Mouse (Mus musculus): ENCODE measurements around the gene Hs3st4.
A peak's percentile ranks its signal among the peaks of the same experiment; 100 is the strongest.

Hs3st4 gene

GRCm38 (mm10) chr7:124341510-124341909, 358.8 kb downstream of the Hs3st4 start:
- no peak for DNase-seq (ENCODE audit: low read depth, low spot score)

GRCm38 (mm10) chr7:124347218-124348017, 364.7 kb downstream of the Hs3st4 start:
- DNase-seq (ENCODE audit: low read depth, low spot score), result no peak

DNA sequence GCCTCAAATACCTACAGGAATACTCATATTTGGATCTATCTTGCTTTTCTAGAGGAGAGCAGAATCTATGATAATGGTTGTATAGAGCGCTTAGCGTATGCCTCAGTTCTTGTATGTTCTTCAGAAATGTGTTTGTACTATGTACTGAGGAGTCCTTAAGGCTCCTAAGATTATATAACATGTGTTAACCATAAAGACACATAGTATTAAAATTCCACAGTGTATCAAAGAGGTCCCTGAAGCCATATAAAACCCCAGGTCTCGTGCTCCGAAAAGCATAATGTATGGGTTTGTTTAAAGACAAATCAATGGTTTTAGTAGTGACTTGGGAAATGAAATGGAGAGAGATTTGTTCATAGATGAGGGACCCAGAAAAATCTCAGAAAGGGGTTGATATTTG, 371.4 kb downstream of the Hs3st4 start:
- no peak for DNase-seq (ENCODE audit: low read depth, low spot score)

DNA sequence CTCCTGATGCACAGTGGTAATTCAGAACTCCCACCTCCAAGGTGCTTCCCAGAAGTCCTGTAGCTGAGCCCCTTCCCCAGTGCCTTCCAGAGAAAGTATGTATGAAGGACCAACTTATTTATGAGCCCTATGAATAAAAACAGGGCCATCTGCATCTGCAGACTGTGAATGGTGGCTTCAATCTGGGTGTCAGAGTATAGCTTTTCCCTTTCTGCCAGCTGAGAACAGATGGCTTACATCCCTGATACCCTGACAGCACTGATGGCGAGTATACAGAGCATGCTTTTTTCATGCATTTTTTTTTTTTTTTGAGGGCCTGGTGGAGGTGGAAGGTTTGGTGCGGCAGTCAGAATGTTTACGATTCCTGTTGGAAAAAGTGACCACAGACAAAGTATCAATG, 375.4 kb downstream of the Hs3st4 start:
- DNase-seq (ENCODE audit: low read depth, low spot score), result no peak

DNA sequence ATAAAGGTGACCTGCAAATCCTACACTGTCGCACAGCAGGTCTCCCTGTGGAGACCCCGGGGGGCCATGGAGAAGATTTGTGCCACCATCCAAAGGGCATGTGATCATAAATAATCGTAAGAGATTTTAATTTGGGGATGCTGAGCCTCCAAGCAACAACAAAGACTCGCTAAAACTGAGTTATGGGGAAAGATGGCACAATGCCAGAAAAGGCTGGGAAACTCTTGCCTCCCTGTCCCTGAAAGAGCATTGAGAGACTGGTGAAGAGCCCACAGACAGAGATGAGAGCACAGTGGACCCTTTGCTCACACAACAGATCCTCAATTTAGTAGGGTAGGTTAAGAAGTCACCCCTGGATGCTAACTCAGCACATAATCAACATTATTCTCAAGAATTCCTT, 377.2 kb downstream of the Hs3st4 start:
- no peak for DNase-seq (ENCODE audit: low read depth, low spot score)

DNA sequence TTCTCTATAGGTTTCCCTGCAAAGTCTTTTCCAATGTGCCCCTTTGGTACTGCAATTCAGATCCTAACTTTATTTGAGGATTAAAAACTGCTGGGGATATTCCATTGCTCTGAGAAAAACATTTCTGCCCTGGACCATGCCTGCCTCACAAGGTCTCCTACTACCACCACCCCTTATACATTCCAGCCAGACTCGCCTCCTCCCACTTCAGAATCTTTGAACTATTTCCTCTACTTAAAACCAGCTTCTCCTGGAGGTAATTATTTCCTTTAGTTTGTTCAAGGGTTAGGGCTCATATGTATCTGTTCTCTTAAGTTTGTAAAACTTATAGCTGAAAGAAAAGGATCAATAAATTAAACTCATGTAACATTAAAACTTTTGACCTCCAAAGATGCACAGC, 389.6 kb downstream of the Hs3st4 start:
- DNase-seq (ENCODE audit: low read depth, low spot score), result no peak

DNA sequence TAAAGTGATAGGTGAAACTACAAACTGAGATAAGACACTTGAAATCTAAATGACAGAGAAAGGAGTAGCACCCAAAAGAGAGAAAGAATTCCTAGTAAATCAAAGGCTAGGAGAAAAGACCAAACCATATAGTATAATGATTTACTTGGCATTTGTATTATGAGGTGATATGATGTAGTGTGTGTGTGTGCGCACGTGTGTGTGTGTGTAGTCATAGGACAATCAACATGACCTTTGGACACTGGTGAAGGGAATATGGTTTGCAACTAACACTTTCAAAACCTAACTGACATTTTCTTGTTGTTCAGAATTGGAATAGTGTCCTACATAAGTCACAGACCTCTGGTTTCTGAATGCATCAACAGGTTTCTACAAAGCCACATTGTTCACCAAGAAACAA, 390.0 kb downstream of the Hs3st4 start:
- no peak for DNase-seq (ENCODE audit: low read depth, low spot score)

- peak; percentile 27 for DNase-seq (ENCODE audit: low read depth, low spot score)
Observed at GRCm38 (mm10) chr7:124383489-124383888, 400.8 kb downstream of the Hs3st4 start.

GRCm38 (mm10) chr7:124399184-124399583, 416.5 kb downstream of the Hs3st4 start:
- DNase-seq (ENCODE audit: low read depth, low spot score), result no peak

DNA sequence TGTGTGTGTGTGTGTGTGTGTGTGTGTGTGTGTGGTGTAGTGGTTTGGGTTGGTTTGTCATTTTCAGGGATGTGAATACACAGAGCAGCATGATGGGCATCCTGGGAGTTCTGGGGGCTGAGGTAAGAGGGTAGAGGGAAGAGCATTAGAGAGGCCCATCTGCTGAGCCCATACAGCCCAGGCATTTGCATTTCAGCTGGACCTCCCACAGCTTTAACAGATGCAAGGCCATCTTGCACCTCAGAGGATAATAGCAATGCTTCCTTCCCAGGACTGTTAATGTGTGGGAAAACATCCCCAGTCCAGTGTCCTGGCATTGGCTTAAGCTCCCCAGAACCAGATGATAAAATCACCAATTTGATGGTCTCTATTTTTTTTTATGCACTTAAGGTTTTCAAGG, 444.3 kb downstream of the Hs3st4 start:
- no peak for DNase-seq (ENCODE audit: low read depth, low spot score)

All from ES-CJ7 (cell line).